Mouse (Mus musculus) heart, adult 2 months (tissue): ENCODE measurements around the gene Inpp5a.

Source experiments
- CTCF ChIP-seq: fragments of 200-600 bp; IDR thresholded peaks from 2 replicates; pipeline ENCODE4 v1.8.1; 2022; ENCODE audit warnings: antibody characterized with exemption, mild to moderate bottlenecking, moderate library complexity
- POLR2A ChIP-seq: fragments of 200-500 bp; IDR thresholded peaks from 2 replicates; pipeline ENCODE4 v1.6.1; 2011; ENCODE audit warnings: mild to moderate bottlenecking, low read depth, low read length, control low read depth; ENCODE audit not compliant: insufficient read depth

DNA sequence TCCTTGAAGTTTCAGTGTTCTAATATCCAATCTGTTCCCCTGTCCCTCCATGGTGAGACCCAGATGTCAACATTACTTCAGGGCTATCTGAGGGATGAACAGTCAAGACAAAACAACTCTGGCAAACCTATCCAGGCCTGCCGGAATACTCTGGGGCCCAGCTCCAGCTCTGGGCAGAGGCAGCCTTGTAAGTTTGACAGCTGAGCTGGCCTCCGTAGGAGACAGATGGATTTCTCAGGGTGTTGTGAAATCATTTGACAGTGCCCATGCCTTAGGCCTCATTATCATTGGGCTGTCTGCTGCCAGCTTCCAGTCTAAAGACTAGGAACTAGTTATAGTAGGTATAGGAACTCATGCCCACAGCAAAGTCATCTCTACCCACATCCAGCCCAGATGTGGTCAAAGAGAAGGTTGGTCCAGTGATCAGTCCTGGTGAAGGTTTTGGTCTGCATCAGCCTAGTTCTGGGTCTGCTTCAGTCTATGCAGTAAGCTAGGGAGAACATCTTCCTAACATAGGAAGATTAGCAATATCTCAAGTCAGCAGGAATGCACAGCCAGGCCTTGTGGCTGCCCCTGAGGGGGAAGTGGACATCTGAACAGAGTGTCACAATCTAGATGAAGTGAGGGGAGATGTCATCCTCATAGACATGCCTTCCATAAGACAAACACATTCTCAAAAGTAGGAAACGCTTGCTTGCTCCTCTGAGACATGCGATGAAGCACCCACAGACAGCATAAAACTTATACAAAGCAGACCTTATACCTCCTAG lies 34.4 kb upstream of the Inpp5a start:
- TF ChIP-seq CTCF (no peak), POLR2A (no peak)
